Mouse (Mus musculus) lung, embryonic 14.5 days (tissue): ENCODE data around the gene Usp3. TPM values are rescaled to one million over a fixed set of nuclear protein-coding genes. Genes with fewer than 3 reads are reported as not detected.

Experiments used
- ATAC-seq: fragments of 200-750 bp; cut with Nextera tagmentation; 2 replicates; pipeline ENCODE4 v1.8.0; 2017; ENCODE audit warnings: mild to moderate bottlenecking, moderate TSS enrichment, moderate library complexity; ENCODE audit not compliant: insufficient read depth
- DNase-seq: peaks from one replicate; pipeline ENCODE4 v3.0.0-alpha.2; 2015
- H3K27ac ChIP-seq: fragments of 300-500 bp; sonication (generic); 2 replicates; pipeline ENCODE4 v1.5.1; 2014; ENCODE audit warnings: low read depth, mild to moderate bottlenecking, moderate library complexity
- H3K27me3 ChIP-seq: fragments of 300-500 bp; sonication (generic); 2 replicates; pipeline ENCODE4 v1.6.1; 2014; ENCODE audit warnings: low read length, control low read depth; ENCODE audit not compliant: insufficient read depth
- H3K36me3 ChIP-seq: fragments of 300-500 bp; sonication (generic); 2 replicates; pipeline ENCODE4 v1.6.1; 2014; ENCODE audit warnings: control low read depth; ENCODE audit not compliant: insufficient read depth
- H3K4me1 ChIP-seq: fragments of 300-500 bp; sonication (generic); 2 replicates; pipeline ENCODE4 v1.6.1; 2014; ENCODE audit warnings: antibody characterized with exemption, control low read depth; ENCODE audit not compliant: insufficient read depth
- H3K4me2 ChIP-seq: fragments of 300-500 bp; sonication (generic); 2 replicates; pipeline ENCODE4 v1.6.1; 2014; ENCODE audit warnings: mild to moderate bottlenecking
- H3K4me3 ChIP-seq: fragments of 300-500 bp; sonication (generic); 2 replicates; pipeline ENCODE4 v1.5.1; 2014; ENCODE audit warnings: low read depth, low read length
- H3K9ac ChIP-seq: fragments of 300-500 bp; sonication (generic); 2 replicates; pipeline ENCODE4 v1.6.1; 2014
- H3K9me3 ChIP-seq: fragments of 300-500 bp; sonication (generic); 2 replicates; pipeline ENCODE4 v1.6.1; 2016; ENCODE audit warnings: low read depth, low read length, control low read depth
- CTCF ChIP-seq: IDR thresholded peaks from 2 replicates; pipeline ENCODE4 v1.5.1; 2016; ENCODE audit warnings: antibody characterized with exemption, low read depth
- WGBS: fragments of 180-500 bp; shearing (Covaris S2); extraction: QIAGEN DNeasy Blood & Tissue Kit; methylation state at CpG from one replicate; pipeline ENCODE4 v1.1.7; 2014; 5-methylcytosine and 5-hydroxymethylcytosine counted together
- polyA plus RNA-seq: library from polyadenylated mRNA; unstranded; fragments of >200 nt; fragmentation: Nextera tagmentation; extraction: Ambion mirVana; gene quantifications from 2 replicates; pipeline ENCODE4 v1.2.1, GENCODE M21; 2014

The Usp3 gene
- polyA plus RNA-seq, 1 experiment from 2014 or later: 73.9 TPM

DNA sequence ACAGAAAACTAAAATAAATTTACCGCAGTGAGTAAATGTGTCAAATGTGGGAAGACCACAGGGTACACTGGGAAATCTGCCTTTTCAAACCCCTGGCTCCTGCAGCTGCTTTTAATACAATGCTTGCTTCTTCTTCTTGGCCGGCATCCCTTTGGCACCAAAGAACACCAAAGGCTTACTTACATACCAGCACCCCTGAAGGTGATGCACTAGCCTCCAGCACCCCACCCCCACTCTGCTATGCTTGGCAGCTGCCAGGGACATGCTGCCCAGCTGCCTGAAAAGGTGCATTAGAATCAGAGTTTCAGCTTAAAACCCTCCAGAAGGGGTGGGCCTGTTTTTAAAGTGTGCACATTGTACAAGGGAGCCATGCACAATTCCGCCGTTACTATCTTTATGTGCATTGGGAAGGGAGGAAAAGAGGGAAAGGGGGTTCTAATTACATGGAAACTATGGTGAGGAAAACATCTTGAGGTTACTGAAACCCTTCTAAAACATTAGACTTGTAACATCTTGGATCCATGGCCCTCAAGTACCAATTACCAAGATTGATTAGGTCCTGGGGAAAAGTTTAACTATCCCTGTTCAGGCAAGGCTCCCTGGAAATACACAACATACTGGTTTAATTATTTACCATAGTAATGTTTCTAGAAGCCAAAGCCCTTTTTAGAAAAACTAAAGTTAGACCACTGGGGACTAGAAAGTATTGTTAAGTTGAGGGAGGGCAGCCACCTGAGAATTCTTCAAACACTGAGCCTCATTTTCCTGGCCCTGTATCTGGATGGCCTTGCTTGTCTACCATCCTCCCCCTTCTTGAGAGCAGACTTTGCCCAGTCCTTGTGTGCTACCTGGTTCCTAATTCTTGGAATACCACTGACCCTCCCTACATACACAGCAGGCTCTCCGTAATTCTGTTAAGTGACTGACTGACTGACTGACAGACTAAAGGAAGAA lies 3.1 kb upstream of the Usp3 start:
- ATAC-seq (no peak), DNase-seq (no peak)
- Histone ChIP-seq H3K27ac (no peak overlapping the region), H3K27me3 (no peaks in the 10 kb centered on the region), H3K4me2 (no peak overlapping the region), H3K36me3 (no peaks in the 10 kb centered on the region), H3K9ac (no peak overlapping the region), H3K4me1 (peaks cover 12% of the 10 kb centered on the region), H3K4me3 (no peak overlapping the region), H3K9me3 (no peaks in the 10 kb centered on the region)
- WGBS: 50% methylated on average over 5 of the region's 5 CpGs
- no peak for TF ChIP-seq CTCF

DNA sequence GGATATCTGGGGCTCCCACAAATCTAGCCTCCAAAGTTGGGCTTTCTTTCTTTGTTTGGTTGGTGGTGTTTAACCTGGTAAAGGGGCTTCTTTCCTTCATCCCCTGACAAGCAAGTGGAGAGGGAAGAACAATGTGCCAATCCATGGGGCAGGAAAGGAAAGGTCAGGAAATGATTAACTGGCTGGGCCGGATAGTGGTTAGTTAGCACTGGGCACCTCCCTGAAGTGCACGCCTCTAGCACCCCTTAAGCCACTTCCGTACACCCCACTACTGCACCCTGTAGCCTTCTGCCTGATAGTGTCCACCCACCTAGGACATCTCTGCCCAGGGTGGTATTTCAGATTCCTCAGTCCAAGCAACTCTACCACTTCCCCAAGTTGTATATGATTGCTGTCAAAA lies 1.1 kb upstream of the Usp3 start:
- H3K4me1 ChIP-seq: peaks cover 8% of the 10 kb centered on the region; the same call in 1 of the 2 replicates
- no peaks in the 10 kb centered on the region for H3K36me3 ChIP-seq
- peak overlapping the region; percentile 86 for H3K4me2 ChIP-seq
- no peak for TF ChIP-seq CTCF
- ATAC-seq: no peak
- H3K27ac ChIP-seq: peak overlapping the region; percentile 94; the same call in 1 of the 2 replicates
- H3K9me3 ChIP-seq: no peaks in the 10 kb centered on the region
- 48% methylated on average over 3 of the region's 3 CpGs for WGBS
- H3K4me3 ChIP-seq: peak overlapping the region; percentile 88
- no peak overlapping the region for H3K9ac ChIP-seq
- no peaks in the 10 kb centered on the region for H3K27me3 ChIP-seq
- DNase-seq: no peak

DNA sequence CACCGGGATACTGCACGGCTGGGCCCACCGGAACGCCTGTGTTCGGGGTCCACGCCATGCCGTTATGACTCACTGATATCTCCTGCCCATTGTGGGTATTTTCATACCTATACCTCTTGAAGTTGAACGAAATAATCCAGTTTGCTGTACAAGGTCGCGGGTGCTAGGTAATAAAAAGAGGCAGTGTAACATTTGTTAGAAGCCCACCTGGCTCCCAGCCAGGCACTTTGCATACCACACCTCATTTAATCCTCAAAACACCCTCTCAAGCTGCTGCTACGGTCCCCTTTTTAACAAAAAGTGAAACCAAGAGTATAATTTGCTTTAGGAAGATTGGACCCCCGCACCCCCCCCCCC lies 649 bp upstream of the Usp3 start:
- Histone ChIP-seq H3K36me3 (no peaks in the 10 kb centered on the region), H3K27ac (peak overlapping the region; percentile 94), H3K9ac (peak overlapping the region; percentile 47), H3K4me3 (peak overlapping the region; percentile 88), H3K9me3 (no peaks in the 10 kb centered on the region), H3K4me1 (peaks cover 8% of the 10 kb centered on the region; the same call in 1 of the 2 replicates), H3K4me2 (peak overlapping the region; percentile 86), H3K27me3 (no peaks in the 10 kb centered on the region)
- TF ChIP-seq CTCF: no peak
- ATAC-seq (no peak), DNase-seq (peak; percentile 67)
- WGBS: 4% methylated on average over 12 of the region's 12 CpGs

DNA sequence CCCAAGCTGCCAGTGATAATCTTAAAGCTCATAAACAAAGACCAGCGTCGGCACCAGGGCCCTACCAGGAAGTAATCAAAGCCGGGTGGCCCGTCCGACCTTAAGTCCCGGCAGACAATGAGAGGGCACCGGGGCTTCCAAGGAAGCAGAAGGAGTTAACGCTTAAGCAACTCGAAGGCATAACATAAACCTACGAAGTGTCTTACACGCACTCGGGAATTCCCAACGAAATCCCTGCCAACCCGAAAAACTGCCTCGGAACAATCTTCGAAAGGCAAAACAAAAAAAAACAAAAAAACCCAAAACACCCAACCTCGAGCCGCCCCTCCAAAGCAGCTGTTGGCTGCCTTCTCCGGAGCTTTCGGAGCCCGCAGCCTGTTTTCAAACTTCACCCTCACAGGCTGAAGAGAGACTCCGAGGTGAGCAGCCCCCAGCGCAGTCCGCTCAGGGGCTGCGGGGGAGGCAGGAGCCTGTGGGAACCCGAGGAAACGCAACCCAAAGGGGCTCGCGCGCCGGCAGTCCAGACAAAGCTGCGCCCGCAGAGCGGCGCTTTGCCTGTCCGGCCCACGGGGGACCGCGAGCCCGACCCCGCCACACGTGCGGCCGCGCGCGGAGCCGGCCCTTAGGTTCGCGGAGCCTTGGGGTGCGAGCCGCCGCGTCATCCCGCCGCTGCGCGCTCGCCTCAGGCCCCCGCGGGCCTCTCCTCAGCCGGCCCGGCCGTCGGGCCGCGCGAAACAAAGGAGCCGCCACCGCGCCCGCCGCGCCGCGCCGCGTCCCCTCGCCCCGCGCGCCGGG lies 894 bp downstream of the Usp3 start:
- under 1% methylated on average over 77 of the region's 83 CpGs for WGBS
- ATAC-seq (no peak; the same call in 1 of the 2 replicates), DNase-seq (peak; percentile 76)
- H3K4me3 ChIP-seq: peak overlapping the region; percentile 88
- H3K27ac ChIP-seq: peak overlapping the region; percentile 94
- no peak for TF ChIP-seq CTCF
- H3K9me3 ChIP-seq: no peaks in the 10 kb centered on the region
- H3K4me2 ChIP-seq: peak overlapping the region; percentile 57
- peak overlapping the region; percentile 98 for H3K9ac ChIP-seq
- H3K36me3 ChIP-seq: no peaks in the 10 kb centered on the region
- H3K4me1 ChIP-seq: peaks cover 8% of the 10 kb centered on the region; the same call in 1 of the 2 replicates
- no peaks in the 10 kb centered on the region for H3K27me3 ChIP-seq

DNA sequence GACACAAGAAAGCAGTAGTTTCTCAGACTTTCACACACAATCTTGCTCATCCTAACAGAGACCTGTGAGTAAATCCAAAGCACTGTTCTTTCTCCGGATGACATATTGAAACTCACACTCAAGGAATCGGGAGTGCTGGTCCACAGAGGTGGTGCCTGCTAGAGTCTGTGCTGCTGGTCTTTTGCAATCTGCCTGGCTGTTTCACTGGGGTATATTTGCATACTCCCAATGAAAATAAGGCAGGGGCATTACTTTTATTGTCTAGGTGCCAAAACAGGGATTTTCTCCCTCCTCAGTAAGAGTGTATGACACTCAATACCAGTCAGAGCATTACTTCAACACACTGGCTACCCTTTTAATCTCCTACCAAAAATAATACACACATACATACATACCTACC lies 2.9 kb downstream of the Usp3 start:
- H3K9ac ChIP-seq: no peak overlapping the region
- H3K27ac ChIP-seq: no peak overlapping the region
- no peaks in the 10 kb centered on the region for H3K27me3 ChIP-seq
- TF ChIP-seq CTCF: no peak
- no peaks in the 10 kb centered on the region for H3K36me3 ChIP-seq
- H3K4me2 ChIP-seq: no peak overlapping the region
- WGBS: 45% methylated on average over 2 of the region's 2 CpGs
- DNase-seq: no peak
- no peak overlapping the region for H3K4me3 ChIP-seq
- H3K4me1 ChIP-seq: peaks cover 13% of the 10 kb centered on the region; the same call in 1 of the 2 replicates
- no peak for ATAC-seq
- H3K9me3 ChIP-seq: no peaks in the 10 kb centered on the region

DNA sequence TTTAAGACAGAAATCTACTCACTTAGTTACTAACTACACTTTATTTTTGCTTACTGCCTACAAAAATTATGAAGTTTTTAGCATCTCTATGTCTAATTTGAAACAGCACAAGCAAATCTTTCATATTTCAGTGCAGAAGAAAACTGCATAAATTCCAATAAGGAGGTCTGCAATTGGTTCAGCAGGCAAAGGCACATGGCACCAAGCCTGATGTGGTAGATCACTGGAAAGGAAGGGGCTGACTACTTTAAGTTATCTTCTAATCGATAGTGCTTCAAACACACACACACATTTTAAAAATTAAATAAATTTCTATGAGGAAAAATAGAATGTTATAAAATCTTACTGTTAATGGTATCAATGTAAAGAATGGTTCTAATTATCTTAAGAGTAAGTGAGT lies 5.9 kb downstream of the Usp3 start:
- DNase-seq (peak; percentile 17), ATAC-seq (no peak)
- Histone ChIP-seq H3K4me1 (0 out of 2 replicates have a peak, but pooled peaks cover 5% of the 10 kb centered on the region), H3K9ac (no peak overlapping the region), H3K36me3 (no peaks in the 10 kb centered on the region), H3K4me3 (no peak overlapping the region), H3K4me2 (no peak overlapping the region), H3K27me3 (no peaks in the 10 kb centered on the region), H3K9me3 (no peaks in the 10 kb centered on the region), H3K27ac (no peak overlapping the region)
- WGBS: 79% methylated on average over 1 of the region's 1 CpGs
- no peak for TF ChIP-seq CTCF

DNA sequence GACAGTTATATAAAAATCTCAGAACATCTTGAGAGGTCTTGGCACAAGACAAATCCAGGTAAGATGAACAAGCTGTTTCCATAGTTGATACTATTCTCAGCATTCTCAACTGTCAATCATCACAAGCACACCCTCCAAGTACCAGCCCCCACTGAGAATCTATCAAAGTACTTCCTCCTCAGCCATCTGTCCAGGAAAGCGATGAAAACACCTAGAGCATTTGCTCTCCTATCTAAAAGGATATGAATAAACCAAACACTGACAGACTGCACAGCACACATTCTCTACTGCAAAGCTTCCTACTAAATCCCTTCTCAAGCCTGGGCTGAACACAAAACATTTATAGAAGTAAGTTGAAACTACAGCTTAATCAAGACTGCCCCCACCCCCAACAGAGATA lies 6.4 kb downstream of the Usp3 start:
- Histone ChIP-seq H3K4me2 (no peak overlapping the region), H3K27ac (no peak overlapping the region), H3K9ac (no peak overlapping the region), H3K4me3 (no peak overlapping the region), H3K36me3 (no peaks in the 10 kb centered on the region), H3K9me3 (no peaks in the 10 kb centered on the region), H3K27me3 (no peaks in the 10 kb centered on the region), H3K4me1 (0 out of 2 replicates have a peak, but pooled peaks cover 5% of the 10 kb centered on the region)
- no peak for ATAC-seq
- TF ChIP-seq CTCF: no peak
- DNase-seq: peak; percentile 8
- 13% methylated on average over 1 of the region's 1 CpGs for WGBS
